Mouse (Mus musculus): ENCODE data around the gene Pi16.
"Not testable (repeated sequence)": the region's sequence is repeated elsewhere in the genome, so short reads cannot be mapped to it uniquely, and the experiment has no call there.

Pi16 gene

GRCm38 (mm10) chr17:29330671-29331410 is 13.4 kb downstream of the Pi16 start:
- DNase-seq (ENCODE audit: low spot score): peak; percentile 56

GRCm38 (mm10) chr17:29332186-29332685 is 14.8 kb downstream of the Pi16 start:
- no peak for DNase-seq (ENCODE audit: low spot score)

GRCm38 (mm10) chr17:29336266-29336990 is 18.9 kb downstream of the Pi16 start:
- DNase-seq (ENCODE audit: low spot score): peak; percentile 65

- no peak for DNase-seq (ENCODE audit: low spot score)
Measured at GRCm38 (mm10) chr17:29337979-29338823, 20.7 kb downstream of the Pi16 start.

GRCm38 (mm10) chr17:29339170-29339768 is 21.8 kb downstream of the Pi16 start:
- peak; percentile 50 for DNase-seq (ENCODE audit: low spot score)

- DNase-seq (ENCODE audit: low spot score): peak; percentile 88
Measured at GRCm38 (mm10) chr17:29340406-29341261, 23.2 kb downstream of the Pi16 start.

- peak; percentile 63 for DNase-seq (ENCODE audit: low spot score)
Measured at GRCm38 (mm10) chr17:29341591-29342003, 24.1 kb downstream of the Pi16 start.

GRCm38 (mm10) chr17:29342010-29342910 is 24.8 kb downstream of the Pi16 start:
- peak; percentile 52 for DNase-seq (ENCODE audit: low spot score)

- peak; percentile 39 for DNase-seq (ENCODE audit: low spot score)
Measured at GRCm38 (mm10) chr17:29343241-29343640, 25.8 kb downstream of the Pi16 start.

- DNase-seq (ENCODE audit: low spot score): no peak
Measured at GRCm38 (mm10) chr17:29345272-29345671, 27.8 kb downstream of the Pi16 start.

- peak; percentile 42 for DNase-seq (ENCODE audit: low spot score)
Measured at GRCm38 (mm10) chr17:29346496-29347125, 29.1 kb downstream of the Pi16 start.

GRCm38 (mm10) chr17:29347126-29347644 is 29.7 kb downstream of the Pi16 start:
- DNase-seq (ENCODE audit: low spot score): no peak

- peak; percentile 96 for DNase-seq (ENCODE audit: low spot score)
Measured at GRCm38 (mm10) chr17:29347645-29348256, 30.3 kb downstream of the Pi16 start, which contains the start of gene Mtch1. TSS of gene Mtch1 (minus strand) at chr17:29347934.

- no peak for DNase-seq (ENCODE audit: low spot score)
Measured at GRCm38 (mm10) chr17:29348996-29349395, 31.5 kb downstream of the Pi16 start.

- DNase-seq (ENCODE audit: low spot score): not testable (repeated sequence)
Measured at GRCm38 (mm10) chr17:29351056-29351455, 33.6 kb downstream of the Pi16 start.

GRCm38 (mm10) chr17:29355461-29355840 is 38.0 kb downstream of the Pi16 start:
- DNase-seq (ENCODE audit: low spot score): no peak

- no peak for DNase-seq (ENCODE audit: low spot score)
Measured at GRCm38 (mm10) chr17:29355841-29356478, 38.5 kb downstream of the Pi16 start.

- DNase-seq (ENCODE audit: low spot score): no peak
Measured at GRCm38 (mm10) chr17:29356479-29356856, 39.0 kb downstream of the Pi16 start.

All from adipocyte (in vitro differentiated cells).